Mouse (Mus musculus) small intestine, adult 2 months (tissue): Measurements from ENCODE around the gene Il12b.

Experiments
- CTCF ChIP-seq: fragments of 200-500 bp; IDR thresholded peaks from 2 replicates; pipeline ENCODE4 v1.5.1; 2012; ENCODE audit warnings: low read depth, mild to moderate bottlenecking, control low read depth, inconsistent platforms, low read length, moderate library complexity, mixed read lengths; ENCODE audit not compliant: insufficient replicate concordance, insufficient read length; ENCODE audit errors: extremely low read depth
- POLR2A ChIP-seq: fragments of 200-500 bp; IDR thresholded peaks from 2 replicates; pipeline ENCODE4 v1.6.1; 2012; ENCODE audit warnings: low read depth, mild to moderate bottlenecking, control low read depth, inconsistent platforms, low read length, moderate library complexity

DNA sequence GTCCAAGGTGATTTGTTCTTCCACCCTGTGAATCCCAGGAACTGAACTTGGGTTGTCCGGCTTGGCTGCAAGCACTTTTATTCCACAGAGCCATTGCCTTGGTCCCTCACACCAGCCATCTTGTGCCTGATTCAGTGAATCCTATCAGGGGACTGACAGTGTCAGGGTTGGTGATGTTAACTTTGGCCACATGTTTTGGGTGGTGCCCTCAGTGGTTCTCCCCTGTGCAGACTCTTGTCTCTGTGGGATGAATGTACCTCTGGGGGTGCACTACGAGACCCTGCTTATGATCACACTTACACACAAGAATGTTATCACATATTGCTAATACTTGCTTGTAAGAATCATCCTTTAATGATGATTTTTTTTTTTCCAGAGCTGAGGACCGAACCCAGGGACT lies 30.2 kb downstream of the Il12b start:
- TF ChIP-seq CTCF: no peak
- TF ChIP-seq POLR2A: no peak
